Mouse (Mus musculus) spleen, adult 2 months (tissue): ENCODE data around the gene Spcs3.

Source experiments
- CTCF ChIP-seq: fragments of 200-500 bp; IDR thresholded peaks from 2 replicates; pipeline ENCODE4 v1.5.1; 2011; ENCODE audit warnings: mild to moderate bottlenecking, inconsistent platforms; ENCODE audit not compliant: insufficient read depth, insufficient read length, insufficient replicate concordance; ENCODE audit errors: extremely low read depth
- POLR2A ChIP-seq: fragments of 200-500 bp; IDR thresholded peaks from 2 replicates; pipeline ENCODE4 v1.6.1; 2011; ENCODE audit warnings: low read depth, low read length, inconsistent platforms

GRCm38 (mm10) chr8:54488437-54488836 lies 41.4 kb downstream of the Spcs3 start:
- no peak for TF ChIP-seq CTCF
- no peak for TF ChIP-seq POLR2A
